Mouse (Mus musculus) thymus, adult 2 months (tissue): Measurements from ENCODE around the gene Pth1r.

Experiments
- CTCF ChIP-seq: fragments of 200-500 bp; IDR thresholded peaks from 2 replicates; pipeline ENCODE4 v1.5.1; 2012; ENCODE audit warnings: mild to moderate bottlenecking, control low read depth, low read length, moderate library complexity, borderline replicate concordance; ENCODE audit not compliant: control insufficient read depth, poor library complexity, insufficient read depth; ENCODE audit errors: extremely low read depth
- POLR2A ChIP-seq: fragments of 200-500 bp; IDR thresholded peaks from 2 replicates; pipeline ENCODE4 v1.6.1; 2012; ENCODE audit warnings: mild to moderate bottlenecking, low read length, control low read depth, moderate library complexity; ENCODE audit not compliant: control insufficient read depth, poor library complexity, insufficient read depth; ENCODE audit errors: extremely low read depth

GRCm38 (mm10) chr9:110715426-110715825, 31.5 kb downstream of the Pth1r start:
- TF ChIP-seq CTCF (no peak), POLR2A (no peak)
